Mouse (Mus musculus) stomach, embryonic 16.5 days (tissue): Measurements from ENCODE around the gene Dscam. TPM values are rescaled to one million over a fixed set of nuclear protein-coding genes. Genes with fewer than 3 reads are reported as not detected.

Experiments used
- ATAC-seq: fragments of 200-750 bp; cut with Nextera tagmentation; 2 replicates; pipeline ENCODE4 v1.8.0; 2017; ENCODE audit warnings: moderate number of reproducible peaks, moderate TSS enrichment; ENCODE audit not compliant: insufficient read depth, low FRiP score
- H3K27ac ChIP-seq: fragments of 300-500 bp; sonication (generic); 2 replicates; pipeline ENCODE4 v1.5.1; 2014; ENCODE audit warnings: low read length
- H3K27me3 ChIP-seq: fragments of 300-500 bp; sonication (generic); 2 replicates; pipeline ENCODE4 v1.6.1; 2014; ENCODE audit warnings: low read length, control low read depth, mixed read lengths; ENCODE audit not compliant: control insufficient read depth, insufficient read depth
- H3K36me3 ChIP-seq: fragments of 300-500 bp; sonication (generic); 2 replicates; pipeline ENCODE4 v1.6.1; 2014; ENCODE audit warnings: low read length; ENCODE audit not compliant: control insufficient read depth, insufficient read depth
- H3K4me1 ChIP-seq: fragments of 300-500 bp; sonication (generic); 2 replicates; pipeline ENCODE4 v1.6.1; 2014; ENCODE audit warnings: low read length, control low read depth, mixed read lengths; ENCODE audit not compliant: control insufficient read depth, insufficient read depth
- H3K4me2 ChIP-seq: fragments of 300-500 bp; sonication (generic); 2 replicates; pipeline ENCODE4 v1.6.1; 2014; ENCODE audit warnings: low read depth, low read length, mixed read lengths
- H3K4me3 ChIP-seq: fragments of 300-500 bp; sonication (generic); replicated peaks from 2 replicates; pipeline ENCODE4 v1.5.1; 2014; ENCODE audit warnings: mild to moderate bottlenecking, low read length
- H3K9ac ChIP-seq: fragments of 300-500 bp; sonication (generic); 2 replicates; pipeline ENCODE4 v1.6.1; 2014; ENCODE audit warnings: low read length
- H3K9me3 ChIP-seq: fragments of 300-500 bp; sonication (generic); replicated peaks from 2 replicates; pipeline ENCODE4 v1.6.1; 2016; ENCODE audit warnings: low read length, control low read depth; ENCODE audit not compliant: control insufficient read depth
- WGBS: fragments of 180-500 bp; shearing (Covaris S2); extraction: QIAGEN DNeasy Blood & Tissue Kit; methylation state at CpG from one replicate; pipeline ENCODE4 v1.1.7; 2014; 5-methylcytosine and 5-hydroxymethylcytosine counted together
- polyA plus RNA-seq: library from polyadenylated mRNA; unstranded; fragments of >200 nt; fragmentation: Nextera tagmentation; extraction: Ambion mirVana; gene quantifications from 2 replicates; pipeline ENCODE4 v1.2.1, GENCODE M21; 2015

Dscam gene
- polyA plus RNA-seq, 1 experiment from 2014 or later = 0.10 TPM

GRCm38 (mm10) chr16:96923941-96924340 is 246.6 kb downstream of the Dscam start:
- ATAC-seq = no peak
- Histone ChIP-seq H3K9ac (no peak overlapping the region), H3K27ac (no peak overlapping the region), H3K27me3 (no peaks in the 10 kb centered on the region), H3K4me1 (no peaks in the 10 kb centered on the region), H3K9me3 (no peaks in the 10 kb centered on the region), H3K4me2 (no peak overlapping the region), H3K36me3 (no peaks in the 10 kb centered on the region), H3K4me3 (no peak overlapping the region)
- WGBS = 84% methylated on average over 4 of the region's 4 CpGs

DNA sequence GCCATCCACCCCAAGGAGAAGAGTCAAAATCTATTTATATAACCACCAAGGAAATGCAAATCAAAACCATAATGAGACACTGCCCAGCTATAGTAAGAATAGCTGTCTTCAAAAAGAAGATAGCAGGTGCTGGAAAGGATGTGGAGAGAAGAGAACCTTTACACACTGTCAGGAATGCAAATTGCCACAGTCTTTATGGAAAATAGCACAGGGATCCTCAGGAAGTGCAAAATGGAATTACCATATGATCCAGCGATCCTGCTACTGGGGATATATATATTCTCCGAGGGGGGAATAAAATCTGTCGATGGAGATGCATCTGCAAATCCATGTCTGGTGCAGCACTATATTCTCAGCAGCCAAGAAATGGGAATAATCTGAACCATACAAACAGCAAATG is 256.1 kb downstream of the Dscam start:
- H3K4me3 ChIP-seq = no peak overlapping the region
- H3K4me1 ChIP-seq = no peaks in the 10 kb centered on the region
- no peak overlapping the region for H3K4me2 ChIP-seq
- no peak for ATAC-seq
- 85% methylated on average over 3 of the region's 3 CpGs for WGBS
- H3K27me3 ChIP-seq = no peaks in the 10 kb centered on the region
- no peaks in the 10 kb centered on the region for H3K36me3 ChIP-seq
- H3K27ac ChIP-seq = no peak overlapping the region
- no peaks in the 10 kb centered on the region for H3K9me3 ChIP-seq
- no peak overlapping the region for H3K9ac ChIP-seq

GRCm38 (mm10) chr16:96912836-96913235 is 257.7 kb downstream of the Dscam start:
- Histone ChIP-seq H3K36me3 (no peaks in the 10 kb centered on the region), H3K27ac (no peak overlapping the region), H3K27me3 (no peaks in the 10 kb centered on the region), H3K9me3 (no peaks in the 10 kb centered on the region), H3K9ac (no peak overlapping the region), H3K4me1 (no peaks in the 10 kb centered on the region), H3K4me3 (no peak overlapping the region), H3K4me2 (no peak overlapping the region)
- 58% methylated on average over 7 of the region's 7 CpGs for WGBS
- ATAC-seq = no peak

GRCm38 (mm10) chr16:96912103-96912502 is 258.4 kb downstream of the Dscam start:
- 73% methylated on average over 2 of the region's 2 CpGs for WGBS
- H3K36me3 ChIP-seq = no peaks in the 10 kb centered on the region
- no peak overlapping the region for H3K27ac ChIP-seq
- H3K9ac ChIP-seq = no peak overlapping the region
- H3K9me3 ChIP-seq = no peaks in the 10 kb centered on the region
- H3K4me3 ChIP-seq = no peak overlapping the region
- no peak for ATAC-seq
- H3K27me3 ChIP-seq = no peaks in the 10 kb centered on the region
- no peak overlapping the region for H3K4me2 ChIP-seq
- no peaks in the 10 kb centered on the region for H3K4me1 ChIP-seq

DNA sequence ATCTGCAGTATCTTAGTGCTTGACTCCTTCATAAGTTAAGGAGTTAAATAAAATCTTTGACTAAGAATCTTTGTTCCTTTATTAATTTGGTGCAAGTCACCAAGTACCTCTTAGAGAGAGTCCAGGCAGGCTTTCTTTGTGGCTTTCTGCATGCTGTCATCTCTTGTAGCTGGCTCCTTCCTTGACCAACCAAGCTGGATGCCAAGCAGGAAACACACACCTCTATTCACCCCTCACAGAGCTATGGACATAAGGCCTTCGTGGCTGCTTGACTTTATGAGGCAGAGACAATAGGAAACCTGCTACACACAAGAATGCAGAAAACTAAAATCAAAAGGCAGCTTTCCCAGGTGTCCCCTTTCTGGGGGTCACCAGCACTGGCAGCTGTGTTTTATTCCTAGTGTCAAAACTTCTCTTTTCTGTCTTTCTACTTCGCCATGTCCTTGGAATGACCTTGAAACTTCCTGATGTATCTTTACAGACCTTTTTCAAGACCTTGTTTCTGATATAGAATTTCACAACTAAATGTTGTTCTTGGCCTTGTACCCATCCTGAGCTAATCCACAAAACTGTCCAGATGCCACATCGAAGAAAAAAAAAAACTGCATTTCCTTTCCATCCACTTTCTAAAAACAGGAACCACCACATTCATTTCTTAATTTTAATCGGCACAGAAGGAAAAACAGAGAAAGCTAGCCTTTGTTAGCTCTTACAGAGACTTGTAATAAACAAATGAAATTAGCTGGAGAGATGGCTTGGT is 260.0 kb downstream of the Dscam start:
- Histone ChIP-seq H3K9ac (no peak overlapping the region), H3K27ac (no peak overlapping the region), H3K27me3 (no peaks in the 10 kb centered on the region), H3K36me3 (no peaks in the 10 kb centered on the region), H3K9me3 (no peaks in the 10 kb centered on the region), H3K4me1 (no peaks in the 10 kb centered on the region), H3K4me3 (no peak overlapping the region), H3K4me2 (no peak overlapping the region)
- 54% methylated on average over 4 of the region's 4 CpGs for WGBS
- no peak for ATAC-seq

- Histone ChIP-seq H3K27me3 (no peaks in the 10 kb centered on the region), H3K9ac (no peak overlapping the region), H3K4me2 (no peak overlapping the region), H3K4me1 (no peaks in the 10 kb centered on the region), H3K36me3 (no peaks in the 10 kb centered on the region), H3K9me3 (no peaks in the 10 kb centered on the region), H3K27ac (no peak overlapping the region), H3K4me3 (no peak overlapping the region)
- WGBS = 89% methylated on average over 1 of the region's 1 CpGs
- no peak for ATAC-seq
Measured at GRCm38 (mm10) chr16:96907818-96908217, 262.7 kb downstream of the Dscam start.

GRCm38 (mm10) chr16:96907081-96907480 is 263.5 kb downstream of the Dscam start:
- no peaks in the 10 kb centered on the region for H3K36me3 ChIP-seq
- no peak overlapping the region for H3K4me2 ChIP-seq
- no peak for ATAC-seq
- no peak overlapping the region for H3K4me3 ChIP-seq
- H3K9me3 ChIP-seq = no peaks in the 10 kb centered on the region
- no peaks in the 10 kb centered on the region for H3K4me1 ChIP-seq
- no peak overlapping the region for H3K27ac ChIP-seq
- H3K27me3 ChIP-seq = no peaks in the 10 kb centered on the region
- H3K9ac ChIP-seq = no peak overlapping the region
- WGBS = 56% methylated on average over 1 of the region's 1 CpGs

DNA sequence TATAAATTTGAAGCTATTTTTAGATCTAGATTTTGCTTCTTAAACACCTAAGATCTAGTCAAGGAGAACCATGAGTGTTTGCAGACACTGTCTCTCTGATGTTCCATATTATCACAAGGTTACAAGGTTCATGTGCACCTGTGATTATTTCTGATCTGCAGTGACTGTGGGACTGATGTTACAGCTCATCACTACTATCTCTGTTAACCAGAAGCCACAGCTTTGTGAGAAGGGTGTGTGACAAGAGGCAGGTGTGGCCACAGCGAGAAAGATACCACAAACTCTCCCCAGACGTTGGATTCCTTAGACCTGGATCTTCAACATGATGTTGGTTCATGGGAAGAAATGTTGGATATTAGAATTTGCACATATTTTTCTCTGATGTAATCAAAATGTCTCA is 263.9 kb downstream of the Dscam start:
- WGBS = 70% methylated on average over 2 of the region's 2 CpGs
- no peak overlapping the region for H3K9ac ChIP-seq
- no peak overlapping the region for H3K27ac ChIP-seq
- no peak overlapping the region for H3K4me3 ChIP-seq
- no peaks in the 10 kb centered on the region for H3K9me3 ChIP-seq
- no peaks in the 10 kb centered on the region for H3K4me1 ChIP-seq
- peak; percentile 60; the same call in 1 of the 2 replicates for ATAC-seq
- H3K36me3 ChIP-seq = no peaks in the 10 kb centered on the region
- no peaks in the 10 kb centered on the region for H3K27me3 ChIP-seq
- H3K4me2 ChIP-seq = no peak overlapping the region

- Histone ChIP-seq H3K9me3 (no peaks in the 10 kb centered on the region), H3K4me2 (no peak overlapping the region), H3K36me3 (no peaks in the 10 kb centered on the region), H3K4me3 (no peak overlapping the region), H3K4me1 (no peaks in the 10 kb centered on the region), H3K27ac (no peak overlapping the region), H3K9ac (no peak overlapping the region), H3K27me3 (no peaks in the 10 kb centered on the region)
- no peak for ATAC-seq
- 48% methylated on average over 2 of the region's 2 CpGs for WGBS
Measured at GRCm38 (mm10) chr16:96904761-96905160, 265.8 kb downstream of the Dscam start.
